Mouse (Mus musculus): Measurements from ENCODE around the gene Dcun1d2.

Dcun1d2 gene

DNA sequence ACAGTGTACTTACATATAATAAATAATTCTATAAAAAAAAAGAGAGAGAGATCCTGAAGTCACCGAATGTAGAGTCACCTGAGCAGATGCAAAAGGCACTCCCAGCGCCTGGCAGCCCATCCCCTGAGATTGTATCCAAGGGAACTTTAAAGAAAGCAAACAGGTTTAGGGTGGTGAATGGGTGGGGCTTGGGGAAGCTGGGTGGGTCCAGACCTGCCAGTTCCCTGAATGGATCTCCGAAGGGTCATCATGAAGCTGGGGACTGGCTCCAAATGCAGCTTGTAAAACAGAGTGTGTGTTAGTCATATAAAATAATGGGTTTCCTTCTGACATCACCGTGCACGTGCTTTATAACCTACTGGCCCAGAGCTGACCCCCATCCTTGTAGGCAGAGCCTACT is 81.6 kb downstream of the Dcun1d2 start:
- DNase-seq (ENCODE audit: low spot score in 2 of 2): no peak
